Mouse (Mus musculus) C2C12 (cell line): Measurements from ENCODE around the gene Usp9y.

Source experiments
- CEBPB ChIP-seq: IDR thresholded peaks from one replicate; pipeline ENCODE4 v1.6.1; 2011; ENCODE audit warnings: low read depth, mild to moderate bottlenecking, control low read depth, moderate library complexity
- CTCF ChIP-seq: IDR thresholded peaks from one replicate; pipeline ENCODE4 v1.5.1; 2011; ENCODE audit not compliant: control insufficient read depth, insufficient read depth, insufficient read length
- MAX ChIP-seq: IDR thresholded peaks from one replicate; pipeline ENCODE4 v1.6.1; 2011; ENCODE audit warnings: mild to moderate bottlenecking, control low read depth

GRCm38 (mm10) chrY:1293708-1294107 is 165.9 kb downstream of the Usp9y start:
- TF ChIP-seq CEBPB (no peak), MAX (no peak), CTCF (no peak)
